Mouse (Mus musculus) adrenal gland (tissue): Measurements from ENCODE around the gene Rab6b.
"Not testable (repeated sequence)": the region's sequence is repeated elsewhere in the genome, so short reads cannot be mapped to it uniquely, and the experiment has no call there.

Experiments
- intact Hi-C: fragments of 180-260 bp; cut with DNase I; formaldehyde crosslinking; loops from one replicate; pipeline ENCODE4 v1.15.1; 2025

Gene Rab6b

GRCm38 (mm10) chr9:103092248-103092647 lies 19.3 kb upstream of the Rab6b start:
- intact Hi-C loops: loop anchor here (5.0 to 10.0 kb wide), 2 partner anchors 210 to 457 kb away; no protein-coding TSS in a partner anchor

GRCm38 (mm10) chr9:103093681-103094080 lies 17.9 kb upstream of the Rab6b start:
- intact Hi-C loops: loop anchor here (5.0 to 10.0 kb wide), 2 partner anchors 209 to 459 kb away; no protein-coding TSS in a partner anchor

GRCm38 (mm10) chr9:103108341-103108798 lies 3.2 kb upstream of the Rab6b start:
- intact Hi-C loops: not testable (repeated sequence)

- intact Hi-C loops: no loop called here
Observed at GRCm38 (mm10) chr9:103108943-103109670, 2.5 kb upstream of the Rab6b start.

GRCm38 (mm10) chr9:103109911-103110310 lies 1.7 kb upstream of the Rab6b start:
- intact Hi-C loops: no loop called here

- intact Hi-C loops: no loop called here
Observed at GRCm38 (mm10) chr9:103110727-103111501, 673 bp upstream of the Rab6b start.

- intact Hi-C loops: no loop called here
Observed at GRCm38 (mm10) chr9:103112471-103113271, 1.1 kb downstream of the Rab6b start.

- intact Hi-C loops: no loop called here
Observed at GRCm38 (mm10) chr9:103113351-103113750, 1.8 kb downstream of the Rab6b start.

- intact Hi-C loops: no loop called here
Observed at GRCm38 (mm10) chr9:103114326-103114725, 2.7 kb downstream of the Rab6b start.

GRCm38 (mm10) chr9:103114901-103115300 lies 3.3 kb downstream of the Rab6b start:
- intact Hi-C loops: no loop called here

- intact Hi-C loops: no loop called here
Observed at GRCm38 (mm10) chr9:103116941-103117340, 5.4 kb downstream of the Rab6b start.

- intact Hi-C loops: no loop called here
Observed at GRCm38 (mm10) chr9:103117495-103117894, 5.9 kb downstream of the Rab6b start.

GRCm38 (mm10) chr9:103117951-103118350 lies 6.4 kb downstream of the Rab6b start:
- intact Hi-C loops: no loop called here

GRCm38 (mm10) chr9:103118651-103119275 lies 7.2 kb downstream of the Rab6b start:
- intact Hi-C loops: no loop called here

- intact Hi-C loops: no loop called here
Observed at GRCm38 (mm10) chr9:103119781-103120180, 8.2 kb downstream of the Rab6b start.

- intact Hi-C loops: no loop called here
Observed at GRCm38 (mm10) chr9:103120231-103120630, 8.6 kb downstream of the Rab6b start.

- intact Hi-C loops: no loop called here
Observed at GRCm38 (mm10) chr9:103121546-103121945, 10.0 kb downstream of the Rab6b start.

GRCm38 (mm10) chr9:103124746-103125145 lies 13.2 kb downstream of the Rab6b start:
- intact Hi-C loops: no loop called here

- intact Hi-C loops: no loop called here
Observed at GRCm38 (mm10) chr9:103133493-103134124, 22.0 kb downstream of the Rab6b start.

- intact Hi-C loops: no loop called here
Observed at GRCm38 (mm10) chr9:103134450-103135030, 23.0 kb downstream of the Rab6b start.
